Mouse (Mus musculus) bone marrow macrophage, adult 2 months (primary cell): ENCODE measurements around the gene Gm10974.

Source experiments
- CTCF ChIP-seq: IDR thresholded peaks from 2 replicates; pipeline ENCODE4 v1.5.1; 2012; ENCODE audit warnings: low read depth, mild to moderate bottlenecking, low read length, moderate library complexity
- POLR2A ChIP-seq: IDR thresholded peaks from 2 replicates; pipeline ENCODE4 v1.6.1; 2012; ENCODE audit warnings: mild to moderate bottlenecking, low read depth, low read length, borderline replicate concordance

- TF ChIP-seq CTCF = no peak
- no peak for TF ChIP-seq POLR2A
Measured at GRCm38 (mm10) chr7:66386411-66386810, 20.7 kb downstream of the Gm10974 start.
